Mouse (Mus musculus) forebrain, embryonic 12.5 days (tissue): ENCODE results near the gene Trim11. TPM values are rescaled to one million over a fixed set of nuclear protein-coding genes. Genes with fewer than 3 reads are reported as not detected.
A peak's percentile ranks its signal among the peaks of the same experiment; 100 is the strongest.

ENCODE experiments used
- ATAC-seq: fragments of 200-750 bp; cut with Nextera tagmentation; 2 replicates; pipeline ENCODE4 v1.8.0; 2017; ENCODE audit warnings: moderate TSS enrichment; ENCODE audit not compliant: low FRiP score
- H3K27ac ChIP-seq: fragments of 300-500 bp; sonication (generic); 2 replicates; pipeline ENCODE4 v1.5.1; 2016; ENCODE audit warnings: mild to moderate bottlenecking
- H3K27me3 ChIP-seq: fragments of 300-500 bp; sonication (generic); 2 replicates; pipeline ENCODE4 v1.6.1; 2016; ENCODE audit warnings: mild to moderate bottlenecking
- H3K36me3 ChIP-seq: fragments of 300-500 bp; sonication (generic); replicated peaks from 2 replicates; pipeline ENCODE4 v1.6.1; 2016; ENCODE audit warnings: mild to moderate bottlenecking
- H3K4me1 ChIP-seq: fragments of 300-500 bp; sonication (generic); 2 replicates; pipeline ENCODE4 v1.6.1; 2016
- H3K4me2 ChIP-seq: fragments of 300-500 bp; sonication (generic); 2 replicates; pipeline ENCODE4 v1.6.1; 2016; ENCODE audit warnings: mild to moderate bottlenecking, moderate library complexity
- H3K4me3 ChIP-seq: fragments of 300-500 bp; sonication (generic); replicated peaks from 2 replicates; pipeline ENCODE4 v1.5.1; 2016; ENCODE audit warnings: mild to moderate bottlenecking
- H3K9ac ChIP-seq: fragments of 300-500 bp; sonication (generic); 2 replicates; pipeline ENCODE4 v1.6.1; 2016; ENCODE audit warnings: mild to moderate bottlenecking
- H3K9me3 ChIP-seq: fragments of 300-500 bp; sonication (generic); 2 replicates; pipeline ENCODE4 v1.6.1; 2016
- WGBS: fragments of 180-500 bp; shearing (Covaris S2); methylation state at CpG from one replicate; pipeline ENCODE4 v1.1.7; 2016; 5-methylcytosine and 5-hydroxymethylcytosine counted together
- polyA plus RNA-seq: library from polyadenylated mRNA; unstranded; fragments of >200 nt; fragmentation: Nextera tagmentation; extraction: Ambion mirVana; gene quantifications from 2 replicates; pipeline ENCODE4 v1.2.1, GENCODE M21; 2016

Gene Trim11
- polyA plus RNA-seq, 1 experiment from 2014 or later: 20.9 TPM

DNA sequence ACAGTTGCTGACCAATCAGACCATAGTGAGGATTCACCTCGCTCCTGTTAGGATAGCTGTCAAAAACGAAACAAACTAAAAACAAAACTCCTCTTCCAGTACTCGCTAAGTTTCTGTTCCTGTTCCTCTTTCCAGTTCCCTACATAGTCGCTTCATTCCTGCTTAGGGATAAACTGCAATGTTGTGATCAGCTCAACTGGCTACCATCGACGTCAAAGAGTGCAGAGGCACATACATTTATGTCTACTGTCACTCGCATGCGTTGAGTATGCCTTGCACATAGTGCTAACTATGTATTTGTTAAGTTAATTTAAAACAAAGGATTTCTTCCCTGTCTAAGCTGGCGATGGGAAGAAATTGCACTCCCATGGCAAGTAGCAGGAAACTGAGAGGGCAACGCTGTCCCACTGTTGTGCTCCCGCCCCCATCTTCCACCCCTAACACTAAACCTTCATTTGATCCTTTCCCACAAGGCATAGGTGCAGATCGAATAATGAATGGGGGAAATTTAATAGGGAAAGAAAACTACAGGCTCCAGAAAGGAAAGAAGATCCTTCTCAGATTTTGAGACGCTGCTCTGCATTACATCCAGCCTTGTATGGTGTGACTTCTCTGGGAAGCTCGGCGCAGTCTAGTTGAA is 18.6 kb upstream of the Trim11 start:
- Histone ChIP-seq H3K9ac (peak overlapping the region; percentile 59), H3K4me3 (peak overlapping the region; percentile 40), H3K27me3 (peaks cover 9% of the 10 kb centered on the region; the same call in 1 of the 2 replicates), H3K27ac (0 out of 2 replicates have a peak overlapping the region, but pooled peaks have one; percentile 25), H3K4me2 (peak overlapping the region; percentile 77), H3K4me1 (peaks cover 37% of the 10 kb centered on the region), H3K36me3 (peaks cover 9% of the 10 kb centered on the region), H3K9me3 (peaks cover 6% of the 10 kb centered on the region)
- 38% methylated on average over 15 of the region's 15 CpGs for WGBS
- ATAC-seq: no peak

DNA sequence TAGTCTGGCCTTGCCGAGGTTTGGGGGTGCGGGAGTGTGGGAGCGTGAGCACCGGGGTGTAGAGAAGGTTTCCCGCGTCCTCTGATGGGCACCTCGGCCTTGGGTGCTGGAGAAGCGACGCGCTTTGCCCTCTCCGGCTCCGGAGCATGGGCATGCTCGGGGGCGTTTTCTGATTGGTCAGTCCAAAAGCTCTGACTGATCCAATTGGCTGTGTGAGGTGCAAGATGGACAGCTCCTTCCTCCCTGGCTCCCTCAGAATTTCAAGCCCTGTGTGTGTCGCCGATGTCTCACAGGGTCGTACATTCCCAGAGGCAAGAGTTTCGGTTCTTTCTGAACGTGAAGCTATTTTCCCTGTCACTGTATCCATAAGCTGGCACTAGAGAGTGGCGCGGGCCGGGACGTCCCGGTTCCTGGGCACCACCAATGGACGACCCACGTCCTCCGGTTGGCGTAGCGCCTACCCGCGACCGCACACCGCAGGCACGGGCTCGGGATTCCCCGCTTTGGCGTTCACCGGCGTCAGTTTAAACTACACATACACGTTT is 17.9 kb upstream of the Trim11 start:
- Histone ChIP-seq H3K27ac (peak overlapping the region; percentile 20; the same call in 1 of the 2 replicates), H3K36me3 (peaks cover 9% of the 10 kb centered on the region), H3K9ac (peak overlapping the region; percentile 59), H3K9me3 (peaks cover 6% of the 10 kb centered on the region), H3K4me2 (peak overlapping the region; percentile 77), H3K4me1 (peaks cover 43% of the 10 kb centered on the region), H3K4me3 (peak overlapping the region; percentile 40), H3K27me3 (peaks cover 9% of the 10 kb centered on the region; the same call in 1 of the 2 replicates)
- 1% methylated on average over 40 of the region's 40 CpGs for WGBS
- peak; percentile 87 for ATAC-seq

DNA sequence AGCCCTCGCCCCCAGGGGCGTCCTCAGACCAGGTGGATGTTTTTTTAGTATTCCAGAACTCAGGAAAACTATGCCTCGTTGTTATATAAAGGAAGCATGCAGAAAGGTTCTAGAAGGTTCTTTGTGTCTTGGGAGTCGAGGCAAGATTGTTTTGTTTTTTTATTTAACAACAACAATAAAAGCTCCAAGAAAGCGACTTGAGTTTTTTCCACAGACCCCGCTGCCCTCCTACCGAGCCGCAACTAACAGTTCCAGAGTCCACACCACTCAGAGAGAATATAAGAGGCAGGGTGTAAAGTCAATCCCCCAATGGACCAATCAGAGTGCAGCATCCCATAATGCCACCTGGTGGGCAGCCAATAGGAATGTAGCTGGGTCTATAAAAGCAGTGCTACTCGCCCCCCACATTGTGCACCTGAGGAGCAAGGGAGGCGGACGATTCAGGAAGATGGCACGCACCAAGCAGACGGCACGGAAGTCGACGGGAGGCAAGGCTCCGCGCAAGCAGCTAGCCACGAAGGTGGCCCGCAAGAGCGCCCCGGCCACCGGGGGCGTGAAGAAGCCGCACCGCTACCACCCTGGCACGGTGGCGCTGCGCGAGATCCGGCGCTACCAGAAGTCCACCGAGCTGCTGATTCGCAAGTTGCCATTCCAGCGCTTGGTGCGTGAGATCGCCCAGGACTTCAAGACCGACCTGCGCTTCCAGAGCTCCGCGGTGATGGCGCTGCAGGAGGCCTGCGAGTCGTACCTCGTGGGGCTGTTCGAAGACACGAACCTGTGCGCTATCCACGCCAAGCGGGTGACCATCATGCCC is 16.3 kb upstream of the Trim11 start:
- no peak overlapping the region for H3K4me3 ChIP-seq
- H3K27me3 ChIP-seq: peaks cover 9% of the 10 kb centered on the region; the same call in 1 of the 2 replicates
- H3K36me3 ChIP-seq: peaks cover 9% of the 10 kb centered on the region
- peaks cover 6% of the 10 kb centered on the region for H3K9me3 ChIP-seq
- no peak overlapping the region for H3K27ac ChIP-seq
- H3K4me1 ChIP-seq: peaks cover 39% of the 10 kb centered on the region
- no peak overlapping the region for H3K4me2 ChIP-seq
- H3K9ac ChIP-seq: no peak overlapping the region
- WGBS: 68% methylated on average over 50 of the region's 50 CpGs
- ATAC-seq: no peak

DNA sequence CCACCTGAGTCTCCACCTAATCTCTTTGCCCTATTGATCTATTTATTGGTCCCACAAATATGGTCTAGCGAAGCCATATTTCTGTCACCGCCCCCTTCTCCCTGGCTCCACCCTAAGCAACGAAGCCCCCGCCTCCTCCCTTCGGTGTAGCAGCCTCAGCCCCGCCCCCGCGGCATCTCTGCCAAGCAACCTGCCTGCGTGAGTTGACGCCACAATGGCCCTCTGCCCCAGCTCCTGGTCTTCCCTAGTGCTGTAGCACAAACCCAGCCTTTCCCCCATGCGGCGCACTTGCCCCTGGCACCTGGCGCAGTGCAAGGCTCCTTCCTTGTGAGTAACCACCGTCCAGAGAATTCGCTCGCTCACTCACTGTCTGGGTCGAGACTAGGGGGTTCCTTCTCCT is 14.3 kb upstream of the Trim11 start:
- 40% methylated on average over 17 of the region's 17 CpGs for WGBS
- Histone ChIP-seq H3K4me2 (peak overlapping the region; percentile 2; the same call in 1 of the 2 replicates), H3K27me3 (peaks cover 9% of the 10 kb centered on the region; the same call in 1 of the 2 replicates), H3K27ac (no peak overlapping the region), H3K36me3 (no peaks in the 10 kb centered on the region), H3K9ac (no peak overlapping the region), H3K9me3 (peaks cover 6% of the 10 kb centered on the region), H3K4me1 (peaks cover 21% of the 10 kb centered on the region), H3K4me3 (no peak overlapping the region)
- no peak for ATAC-seq

DNA sequence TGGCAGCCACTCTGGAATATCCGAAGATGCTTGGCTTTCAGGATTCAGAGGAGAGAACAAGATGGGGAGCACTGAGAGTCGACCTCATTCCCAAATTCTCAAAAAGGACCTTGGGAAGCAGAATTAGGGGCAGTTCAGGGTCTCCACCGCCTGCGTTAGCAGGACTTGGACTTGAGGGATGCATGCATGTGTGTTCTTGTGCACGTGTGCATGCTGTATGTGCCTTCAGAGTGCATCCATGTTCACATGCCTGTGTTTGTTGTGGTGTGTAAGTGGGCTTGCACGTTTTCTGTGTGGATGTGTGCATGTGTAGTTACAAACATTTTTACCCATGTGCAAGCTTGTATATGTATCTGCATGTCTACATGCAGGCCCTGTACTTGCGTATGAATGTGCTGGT is 13.7 kb upstream of the Trim11 start:
- no peaks in the 10 kb centered on the region for H3K36me3 ChIP-seq
- no peak overlapping the region for H3K4me2 ChIP-seq
- no peak overlapping the region for H3K27ac ChIP-seq
- H3K9ac ChIP-seq: no peak overlapping the region
- no peak for ATAC-seq
- peaks cover 9% of the 10 kb centered on the region; the same call in 1 of the 2 replicates for H3K27me3 ChIP-seq
- peaks cover 6% of the 10 kb centered on the region for H3K9me3 ChIP-seq
- no peak overlapping the region for H3K4me3 ChIP-seq
- H3K4me1 ChIP-seq: peaks cover 16% of the 10 kb centered on the region
- 84% methylated on average over 7 of the region's 7 CpGs for WGBS

DNA sequence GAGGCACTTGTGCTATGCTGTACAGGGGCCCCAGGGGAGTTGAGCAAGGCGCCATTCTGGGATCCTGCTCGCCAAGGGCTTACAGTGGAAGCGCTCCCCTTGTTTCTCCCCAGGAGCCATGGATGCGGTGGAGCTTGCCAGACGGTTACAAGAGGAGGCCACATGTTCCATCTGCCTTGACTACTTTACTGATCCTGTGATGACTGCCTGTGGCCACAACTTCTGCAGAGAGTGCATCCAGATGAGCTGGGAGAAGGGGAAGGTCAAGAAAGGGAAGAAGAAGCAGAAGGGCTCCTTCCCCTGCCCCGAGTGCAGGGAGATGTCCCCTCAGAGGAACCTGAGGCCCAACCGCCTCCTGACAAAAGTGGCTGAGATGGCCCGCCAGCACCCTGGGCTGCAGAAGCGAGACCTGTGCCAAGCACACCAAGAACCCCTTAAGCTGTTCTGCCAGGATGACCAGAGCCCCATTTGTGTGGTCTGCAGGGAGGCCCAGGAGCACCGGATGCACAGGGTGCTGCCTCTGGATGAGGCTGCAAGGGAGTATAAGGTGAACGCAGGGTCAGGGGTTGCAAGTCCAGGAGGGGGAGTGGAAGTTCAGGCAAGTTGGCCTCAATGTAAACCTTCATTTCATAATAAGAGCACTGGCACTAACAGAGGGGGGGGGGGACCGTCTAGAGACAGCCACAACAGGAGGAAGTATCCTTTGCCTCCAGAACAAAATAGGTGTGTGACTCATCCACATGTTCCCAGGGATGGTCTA is 12.7 kb upstream of the Trim11 start:
- no peak overlapping the region for H3K27ac ChIP-seq
- peaks cover 7% of the 10 kb centered on the region; the same call in 1 of the 2 replicates for H3K36me3 ChIP-seq
- H3K9ac ChIP-seq: no peak overlapping the region
- ATAC-seq: no peak
- no peak overlapping the region for H3K4me2 ChIP-seq
- no peak overlapping the region for H3K4me3 ChIP-seq
- H3K4me1 ChIP-seq: peaks cover 10% of the 10 kb centered on the region; the same call in 1 of the 2 replicates
- peaks cover 6% of the 10 kb centered on the region for H3K9me3 ChIP-seq
- 53% methylated on average over 12 of the region's 12 CpGs for WGBS
- H3K27me3 ChIP-seq: peaks cover 9% of the 10 kb centered on the region; the same call in 1 of the 2 replicates

DNA sequence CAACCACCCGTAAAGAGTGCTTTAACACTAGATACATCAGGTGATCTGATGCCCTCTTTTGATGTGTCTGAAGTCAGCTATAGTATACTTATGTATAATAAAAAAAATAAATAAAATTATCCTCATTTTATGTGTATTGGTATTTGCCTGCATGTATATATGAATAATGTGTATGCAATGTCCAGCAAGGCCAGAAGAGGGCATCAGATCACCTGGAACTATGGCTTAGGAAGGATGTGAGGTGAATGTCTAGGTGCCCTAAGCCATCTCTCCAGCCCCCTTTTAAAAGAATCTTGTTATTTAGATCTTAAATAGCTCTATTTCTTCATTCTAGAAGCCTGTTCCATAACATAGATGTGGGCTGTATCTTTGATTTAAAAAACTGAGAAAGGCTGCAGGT is 10.5 kb upstream of the Trim11 start:
- no peak overlapping the region for H3K9ac ChIP-seq
- no peak for ATAC-seq
- H3K36me3 ChIP-seq: peaks cover 22% of the 10 kb centered on the region
- H3K4me2 ChIP-seq: no peak overlapping the region
- 98% methylated on average over 1 of the region's 1 CpGs for WGBS
- H3K27ac ChIP-seq: no peak overlapping the region
- H3K27me3 ChIP-seq: no peaks in the 10 kb centered on the region
- H3K9me3 ChIP-seq: no peaks in the 10 kb centered on the region
- H3K4me1 ChIP-seq: peaks cover 10% of the 10 kb centered on the region; the same call in 1 of the 2 replicates
- H3K4me3 ChIP-seq: no peak overlapping the region

DNA sequence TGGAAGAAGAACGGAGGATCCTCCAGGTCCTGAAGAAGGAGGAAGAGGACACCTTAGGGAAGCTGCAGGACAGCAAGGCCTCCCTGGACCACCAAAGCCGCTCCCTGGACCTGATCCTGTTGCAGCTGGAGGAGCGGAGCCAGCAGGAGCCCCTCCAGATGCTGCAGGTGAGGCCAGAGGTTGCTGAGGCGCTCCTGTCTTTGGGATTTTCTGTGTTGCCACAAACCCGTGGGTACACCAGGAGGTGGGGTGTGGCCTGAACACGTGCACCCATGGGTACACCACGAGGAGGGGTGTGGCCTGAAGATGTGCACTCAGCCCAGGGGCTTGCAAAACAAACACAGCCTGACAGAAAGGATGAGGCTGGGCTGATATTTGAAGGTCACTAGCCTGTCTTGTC is 9.3 kb upstream of the Trim11 start:
- WGBS: 85% methylated on average over 7 of the region's 7 CpGs
- no peak for ATAC-seq
- Histone ChIP-seq H3K27me3 (no peaks in the 10 kb centered on the region), H3K9ac (no peak overlapping the region), H3K4me2 (no peak overlapping the region), H3K4me1 (peaks cover 10% of the 10 kb centered on the region; the same call in 1 of the 2 replicates), H3K27ac (no peak overlapping the region), H3K4me3 (no peak overlapping the region), H3K36me3 (peaks cover 22% of the 10 kb centered on the region), H3K9me3 (no peaks in the 10 kb centered on the region)

DNA sequence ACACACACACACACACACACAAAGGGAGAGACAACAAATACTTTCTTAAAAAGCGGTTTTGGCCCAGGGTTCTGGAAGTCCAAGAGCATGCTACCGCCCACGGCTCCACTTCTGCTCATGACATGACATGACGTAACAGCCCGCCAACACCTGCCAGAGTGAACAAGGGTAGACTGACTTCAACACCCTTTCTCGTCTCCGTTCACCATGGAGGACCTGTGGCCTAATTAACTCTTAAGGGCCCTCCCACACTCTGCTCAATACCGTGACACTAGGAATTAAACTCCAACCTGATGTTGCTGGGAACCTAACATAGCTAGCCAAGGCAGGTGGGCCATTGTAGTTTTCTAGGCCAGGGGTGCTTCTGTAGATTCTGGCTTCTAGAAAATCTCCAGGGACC is 8.9 kb upstream of the Trim11 start:
- no peak overlapping the region for H3K27ac ChIP-seq
- H3K4me3 ChIP-seq: no peak overlapping the region
- H3K9ac ChIP-seq: no peak overlapping the region
- WGBS: 90% methylated on average over 8 of the region's 8 CpGs
- H3K27me3 ChIP-seq: no peaks in the 10 kb centered on the region
- H3K4me1 ChIP-seq: peaks cover 10% of the 10 kb centered on the region; the same call in 1 of the 2 replicates
- ATAC-seq: no peak
- H3K9me3 ChIP-seq: no peaks in the 10 kb centered on the region
- H3K36me3 ChIP-seq: peaks cover 22% of the 10 kb centered on the region
- no peak overlapping the region for H3K4me2 ChIP-seq

DNA sequence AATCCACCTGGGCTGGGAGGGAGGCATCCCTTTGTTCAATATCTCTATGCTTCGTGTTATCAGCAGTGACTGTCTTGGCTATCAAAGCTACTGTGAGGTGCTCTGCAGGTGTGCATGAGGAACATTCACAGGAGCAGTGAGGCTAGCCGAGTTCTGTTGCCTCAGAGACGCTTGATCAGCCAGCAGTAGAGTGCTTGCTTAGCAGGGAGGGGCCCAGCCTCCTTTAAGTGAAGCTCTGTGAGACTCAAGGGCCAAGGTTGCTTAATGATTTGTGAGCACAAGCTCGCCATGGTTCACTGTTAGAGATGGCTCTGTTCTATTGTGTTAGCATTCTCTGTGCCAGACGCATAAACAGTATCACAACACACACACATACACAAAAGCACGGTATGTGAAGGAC is 8.2 kb upstream of the Trim11 start:
- Histone ChIP-seq H3K9ac (no peak overlapping the region), H3K4me1 (peaks cover 7% of the 10 kb centered on the region; the same call in 1 of the 2 replicates), H3K27ac (no peak overlapping the region), H3K9me3 (no peaks in the 10 kb centered on the region), H3K27me3 (no peaks in the 10 kb centered on the region), H3K36me3 (peaks cover 23% of the 10 kb centered on the region), H3K4me3 (no peak overlapping the region), H3K4me2 (no peak overlapping the region)
- no peak for ATAC-seq
- 80% methylated on average over 6 of the region's 6 CpGs for WGBS

DNA sequence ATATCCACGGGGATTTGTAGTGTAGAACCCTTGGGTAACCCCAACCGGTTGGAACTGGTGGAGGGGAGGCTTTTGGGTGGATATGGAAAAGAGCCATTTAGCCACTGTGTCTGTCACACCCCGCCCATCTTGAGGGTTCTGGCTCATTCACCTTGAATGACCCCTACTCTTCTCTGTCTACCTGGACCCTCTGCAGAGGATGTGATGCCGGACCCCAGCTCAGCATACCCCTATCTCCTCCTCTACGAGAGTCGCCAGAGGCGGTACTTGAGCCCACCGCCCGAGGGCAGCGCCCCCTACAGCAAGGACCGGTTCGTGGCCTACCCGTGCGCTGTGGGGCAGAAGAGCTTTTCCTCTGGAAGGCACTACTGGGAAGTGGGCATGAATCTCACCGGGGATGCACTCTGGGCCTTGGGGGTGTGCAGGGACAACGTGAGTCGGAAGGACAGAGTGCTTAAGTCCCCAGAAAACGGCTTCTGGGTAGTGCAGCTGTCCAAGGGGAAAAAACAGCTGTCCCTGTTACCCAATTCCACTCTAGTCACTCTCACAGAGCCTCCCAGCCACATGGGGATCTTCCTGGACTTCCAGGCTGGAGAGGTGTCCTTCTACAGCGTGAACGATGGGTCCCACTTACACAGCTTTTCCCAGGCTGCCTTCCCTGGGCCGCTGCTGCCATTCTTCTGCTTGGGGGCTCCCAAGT is 6.9 kb upstream of the Trim11 start:
- H3K36me3 ChIP-seq: peaks cover 25% of the 10 kb centered on the region

More for the DNA sequence above, 6.9 kb upstream of the Trim11 start:
- H3K4me2 ChIP-seq: no peak overlapping the region
- no peak overlapping the region for H3K9ac ChIP-seq
- no peak overlapping the region for H3K27ac ChIP-seq
- no peaks in the 10 kb centered on the region for H3K9me3 ChIP-seq
- H3K4me1 ChIP-seq: peaks cover 8% of the 10 kb centered on the region
- H3K4me3 ChIP-seq: no peak overlapping the region
- 89% methylated on average over 21 of the region's 21 CpGs for WGBS
- no peak for ATAC-seq
- no peaks in the 10 kb centered on the region for H3K27me3 ChIP-seq
